Mouse (Mus musculus): Measurements from ENCODE around the gene Gm7075. TPM values are rescaled to one million over a fixed set of nuclear protein-coding genes. Genes with fewer than 3 reads are reported as not detected.
A peak's percentile ranks its signal among the peaks of the same experiment; 100 is the strongest.
"Not testable (repeated sequence)": the region's sequence is repeated elsewhere in the genome, so short reads cannot be mapped to it uniquely, and the experiment has no call there.

The Gm7075 gene
- total RNA-seq, 2 experiments from 2014 or later, result not detected

DNA sequence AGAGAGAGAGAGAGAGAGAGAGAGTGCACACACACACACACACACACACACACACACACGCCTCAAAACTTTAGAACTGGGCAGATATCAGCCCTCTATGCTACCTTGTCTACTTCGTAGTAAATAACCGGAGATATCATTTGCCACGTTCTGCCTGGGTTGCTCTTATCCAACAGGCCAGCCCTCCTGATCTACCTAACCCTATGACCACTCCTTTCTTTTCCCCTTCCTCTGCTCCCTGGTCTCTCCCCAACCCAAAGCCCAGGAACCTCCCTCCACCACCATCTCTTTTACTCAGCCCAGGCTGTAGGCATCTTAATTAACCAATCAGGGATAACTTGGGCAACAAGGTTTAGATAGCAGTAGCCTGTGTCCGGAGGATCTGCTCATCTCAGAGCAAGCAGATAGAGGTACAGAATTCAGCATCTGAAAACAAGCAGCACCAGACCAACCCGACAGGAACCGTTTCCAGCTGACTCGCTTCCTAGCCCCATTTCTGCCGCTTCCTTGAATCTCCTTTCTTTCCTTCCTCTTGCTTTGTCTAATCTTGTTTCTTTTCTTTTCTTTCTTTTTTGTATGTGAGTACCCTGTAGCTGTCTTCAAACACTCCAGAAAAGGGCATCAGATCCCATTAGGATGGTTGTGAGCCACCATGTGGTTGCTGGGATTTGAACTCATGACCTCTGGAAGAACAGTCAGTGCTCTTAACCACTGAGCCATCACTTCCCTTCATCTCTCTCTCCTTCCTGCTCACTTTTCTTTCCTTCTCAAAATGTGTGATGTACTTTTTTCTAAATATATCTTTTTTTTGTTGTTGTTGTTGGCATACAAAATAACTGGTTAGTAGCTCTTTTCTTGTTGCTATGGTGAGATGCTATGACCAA is 2.2 kb upstream of the Gm7075 start:
- no peak for DNase-seq (ENCODE audit: low spot score in 2 of 2)

DNA sequence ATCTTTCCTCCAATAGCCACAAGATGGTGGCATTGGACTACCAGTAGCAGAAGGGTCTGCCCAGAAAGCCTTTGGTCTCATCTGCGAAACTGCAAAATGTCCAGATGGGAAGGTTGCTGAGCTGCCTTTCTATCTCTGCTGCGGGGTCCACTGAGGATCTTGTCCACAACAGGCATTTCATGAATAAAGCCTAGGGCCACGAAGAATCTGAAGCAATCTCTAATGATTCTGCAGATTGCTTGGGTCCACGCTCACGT is 1.1 kb upstream of the Gm7075 start:
- no peak for DNase-seq (ENCODE audit: low spot score in 2 of 2)

DNA sequence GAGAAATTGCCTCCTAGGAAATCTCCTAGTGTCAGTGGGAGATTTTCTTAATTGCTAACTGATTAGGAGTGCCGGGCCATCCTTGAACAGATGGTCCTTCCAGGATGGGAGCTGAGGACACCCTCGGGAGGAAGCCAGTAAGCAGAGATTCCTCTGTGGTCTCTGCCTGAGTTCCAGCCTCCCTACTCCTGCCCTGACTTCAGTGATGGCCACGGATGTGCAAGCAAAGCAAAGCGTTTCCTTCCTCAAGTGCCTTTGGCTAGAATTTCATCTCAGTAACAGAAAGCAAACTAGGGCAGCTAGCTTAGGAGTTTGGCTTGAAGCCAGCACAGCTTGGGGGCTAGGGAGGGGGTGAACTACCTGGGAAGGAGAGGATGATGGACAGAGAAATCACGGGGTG is 4.5 kb downstream of the Gm7075 start:
- DNase-seq (ENCODE audit: low spot score in 2 of 2), result no peak

DNA sequence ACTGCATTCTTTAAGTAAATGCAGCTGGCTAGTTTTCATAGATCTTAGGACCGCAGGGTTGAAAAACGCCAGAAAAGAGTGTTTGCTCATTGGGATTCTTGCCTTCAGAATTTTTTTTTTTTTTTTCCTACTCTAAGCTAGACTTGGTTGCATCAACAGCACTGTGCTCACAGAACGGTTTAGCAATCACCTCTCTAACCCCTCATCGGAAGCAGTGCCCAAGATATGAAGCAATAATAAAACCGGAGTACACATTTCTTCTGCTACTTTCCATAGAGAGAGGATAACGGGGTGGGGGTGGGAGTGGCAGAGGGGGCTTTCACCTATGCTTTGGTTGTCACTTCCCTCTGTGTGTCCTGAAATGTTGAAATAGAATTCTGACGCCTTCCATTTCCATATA is 5.7 kb downstream of the Gm7075 start:
- no peak for DNase-seq (ENCODE audit: low spot score in 2 of 2)

DNA sequence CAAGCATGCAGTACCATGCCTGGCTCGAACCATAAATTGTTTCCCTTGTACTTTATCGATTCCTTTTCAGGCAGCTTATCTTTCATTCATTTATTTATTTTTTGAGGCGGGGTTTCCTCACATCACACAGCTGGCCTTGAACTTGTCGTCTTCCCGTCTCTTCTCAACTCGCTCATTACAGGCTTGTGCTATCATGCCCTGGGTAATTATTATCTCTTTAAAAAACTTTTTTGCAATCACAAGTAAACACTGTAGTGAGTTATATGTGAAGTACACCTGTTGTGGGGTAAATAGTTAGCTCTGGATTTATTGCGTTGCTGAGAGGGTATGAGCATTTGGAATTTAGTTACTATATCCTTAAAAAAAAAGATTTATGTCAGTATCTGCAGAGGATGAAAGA is 6.3 kb downstream of the Gm7075 start:
- DNase-seq (ENCODE audit: low spot score in 2 of 2), result no peak

DNA sequence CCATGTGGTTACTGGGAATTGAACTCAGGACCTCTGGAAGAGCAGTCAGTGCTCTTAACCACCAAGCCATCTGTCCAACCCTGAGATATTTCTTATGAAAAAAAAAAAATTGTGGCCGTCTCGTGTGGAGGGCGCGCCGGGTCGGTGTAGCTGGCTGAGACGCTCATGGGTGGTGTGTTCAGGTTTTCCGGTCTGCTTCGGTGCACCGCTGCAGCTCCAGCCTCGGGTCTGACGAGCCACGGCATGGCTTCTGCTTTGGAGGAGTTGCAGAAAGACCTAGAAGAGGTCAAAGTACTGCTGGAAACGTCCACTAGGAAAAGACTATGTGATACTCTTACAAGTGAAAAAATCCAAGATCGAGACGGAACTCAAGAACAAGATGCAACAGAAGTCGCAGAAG is 8.8 kb downstream of the Gm7075 start:
- DNase-seq (ENCODE audit: low spot score in 2 of 2), result no peak

DNA sequence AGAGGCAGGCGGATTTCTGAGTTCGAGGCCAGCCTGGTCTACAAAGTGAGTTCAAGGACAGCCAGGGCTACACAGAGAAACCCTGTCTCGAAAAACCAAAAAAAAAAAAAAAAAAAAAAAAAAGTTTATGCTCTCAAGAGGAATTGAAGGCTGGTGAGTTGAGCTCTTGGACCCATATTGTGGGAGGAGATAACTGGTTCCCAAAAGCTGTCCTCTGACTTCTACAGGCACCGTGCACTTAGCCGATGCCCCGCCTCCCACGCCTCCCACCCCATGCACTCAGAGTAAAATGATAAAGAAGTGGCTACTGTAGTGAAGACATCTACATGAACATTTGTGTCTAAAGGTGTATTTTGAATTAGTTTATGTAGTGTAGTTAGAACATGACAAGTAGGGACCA is 9.9 kb downstream of the Gm7075 start:
- DNase-seq (ENCODE audit: low spot score in 2 of 2), result not testable (repeated sequence)

DNA sequence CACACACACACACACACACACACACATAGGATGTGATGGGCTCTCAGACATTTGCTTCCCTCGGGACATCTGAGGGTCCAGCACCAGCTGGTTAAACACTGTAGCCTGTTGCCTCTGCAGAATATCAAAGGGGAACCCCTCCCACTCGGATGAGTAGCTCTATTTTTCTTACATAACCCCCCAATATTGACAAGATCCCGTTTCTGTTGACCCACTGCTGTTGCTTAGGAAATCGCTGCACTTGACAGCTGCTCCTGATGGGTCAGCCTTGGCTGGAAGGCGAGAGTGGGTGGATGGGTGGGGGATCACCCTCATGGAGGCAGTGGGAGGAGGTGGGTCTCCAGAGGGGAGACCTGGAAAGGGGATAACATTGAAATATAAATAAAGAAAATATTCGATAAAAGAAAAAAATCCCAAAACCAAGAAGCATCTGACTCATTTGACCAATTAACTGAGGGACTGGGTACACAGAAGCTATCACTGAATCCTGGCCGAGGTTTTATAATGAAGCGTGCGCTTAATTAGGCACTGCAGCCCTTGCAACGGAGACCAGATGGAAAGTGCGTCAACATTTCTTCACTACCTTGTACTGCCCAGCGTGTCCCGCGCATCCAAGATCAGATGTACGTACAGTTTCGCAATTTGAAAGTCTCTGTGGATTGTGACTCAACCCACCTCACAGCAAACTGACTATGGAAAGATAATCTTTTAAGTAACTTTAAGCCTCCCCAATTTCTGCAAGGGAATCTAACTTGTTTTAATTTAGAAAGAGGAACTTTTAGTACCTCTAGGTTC is 11.2 kb downstream of the Gm7075 start:
- DNase-seq (ENCODE audit: low spot score in 2 of 2), result no peak

DNA sequence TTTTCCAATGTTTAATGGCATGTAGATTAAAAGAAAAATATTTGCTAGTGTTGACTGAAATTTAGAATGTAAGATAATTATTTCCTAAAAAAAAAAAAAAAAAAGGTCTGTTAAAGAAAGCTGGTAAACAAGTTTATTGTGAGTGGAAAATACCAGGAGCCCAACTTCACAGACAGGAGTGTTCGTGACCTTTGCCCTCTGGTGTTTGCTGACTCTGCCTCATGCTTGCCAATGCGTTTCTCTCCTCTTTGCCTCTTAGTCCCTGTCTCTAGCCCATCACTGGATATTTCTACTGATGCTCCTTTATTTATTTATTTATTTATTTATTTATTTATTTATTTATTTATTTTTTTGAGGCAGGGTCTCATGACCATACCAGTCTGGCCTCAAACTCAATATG is 18.0 kb downstream of the Gm7075 start:
- no peak for DNase-seq (ENCODE audit: low spot score in 2 of 2)

DNA sequence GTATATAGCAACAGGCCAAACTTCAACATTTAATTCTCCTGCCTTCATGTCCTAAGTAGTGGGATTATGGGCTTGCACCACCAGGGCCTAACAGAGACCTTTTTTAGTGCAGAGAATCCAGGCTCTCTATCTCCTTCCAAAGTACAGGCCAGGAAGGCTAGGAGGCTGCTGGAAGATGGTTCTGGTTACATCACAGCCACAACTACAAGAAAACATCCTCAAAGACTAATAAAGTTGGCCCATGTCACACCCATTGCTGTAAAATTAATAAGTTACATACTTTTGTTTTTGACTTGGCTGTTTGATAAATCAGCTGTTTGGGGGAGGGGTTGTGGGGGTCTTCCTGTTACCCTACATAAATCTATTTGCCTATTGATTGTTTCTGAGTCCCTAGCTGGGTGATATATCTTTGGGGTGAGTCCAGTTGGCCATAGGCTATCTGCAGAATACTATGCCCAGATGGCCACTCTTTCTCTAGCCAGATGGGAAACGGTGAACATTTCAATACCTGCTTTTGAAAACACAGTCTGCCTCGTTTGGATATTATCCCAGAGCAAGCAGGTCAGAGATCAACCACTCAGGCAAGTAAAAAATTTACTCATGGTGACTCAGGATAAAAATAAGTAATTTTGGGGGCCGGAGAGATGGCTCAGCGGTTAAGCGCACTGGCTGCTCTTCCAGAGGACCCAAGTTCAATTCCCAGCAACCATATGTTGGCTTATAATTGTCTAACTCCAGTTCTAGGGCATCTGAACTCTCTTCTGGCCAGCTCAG is 18.7 kb downstream of the Gm7075 start:
- no peak for DNase-seq (ENCODE audit: low spot score in 2 of 2)

DNA sequence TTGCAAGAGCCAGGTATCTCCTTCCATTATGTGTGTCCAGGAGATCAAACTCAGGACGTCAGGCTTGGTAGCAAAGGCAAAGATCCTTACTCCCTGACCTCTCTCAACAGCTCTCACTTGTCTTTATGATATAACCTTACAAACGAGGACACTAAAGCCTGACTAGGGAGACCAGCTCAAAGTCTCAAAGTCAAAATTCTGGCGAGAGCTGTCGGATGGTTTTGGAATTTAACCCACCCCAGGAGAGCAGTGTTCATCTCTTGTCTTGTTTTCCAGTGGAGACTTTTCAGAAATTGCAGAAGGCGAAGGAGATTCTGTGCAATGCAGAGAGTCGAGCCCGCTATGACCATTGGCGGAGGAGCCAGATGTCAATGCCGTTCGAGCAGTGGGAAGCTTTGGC is 24.6 kb downstream of the Gm7075 start:
- no peak for DNase-seq (ENCODE audit: low spot score in 2 of 2)

DNA sequence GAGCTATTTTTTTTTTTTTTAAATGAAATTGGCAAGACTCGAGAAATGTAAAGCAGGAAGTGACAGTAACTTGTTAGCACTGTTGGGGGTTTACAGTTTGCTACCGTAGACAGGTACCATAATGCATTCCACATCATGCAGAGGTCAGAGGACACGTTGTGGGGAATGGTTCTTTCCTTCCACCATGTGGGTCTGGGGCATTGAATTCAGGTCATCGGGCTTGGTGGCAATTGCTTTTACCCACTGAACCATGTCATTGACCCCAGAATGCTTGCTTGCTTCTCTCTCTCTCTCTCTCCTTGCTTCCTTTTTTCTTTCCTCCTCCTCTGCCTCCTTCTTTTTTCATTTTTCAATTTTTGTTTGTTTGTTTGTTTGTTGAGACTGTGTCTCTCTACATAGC is 32.6 kb downstream of the Gm7075 start:
- no peak for DNase-seq (ENCODE audit: low spot score in 2 of 2)

DNA sequence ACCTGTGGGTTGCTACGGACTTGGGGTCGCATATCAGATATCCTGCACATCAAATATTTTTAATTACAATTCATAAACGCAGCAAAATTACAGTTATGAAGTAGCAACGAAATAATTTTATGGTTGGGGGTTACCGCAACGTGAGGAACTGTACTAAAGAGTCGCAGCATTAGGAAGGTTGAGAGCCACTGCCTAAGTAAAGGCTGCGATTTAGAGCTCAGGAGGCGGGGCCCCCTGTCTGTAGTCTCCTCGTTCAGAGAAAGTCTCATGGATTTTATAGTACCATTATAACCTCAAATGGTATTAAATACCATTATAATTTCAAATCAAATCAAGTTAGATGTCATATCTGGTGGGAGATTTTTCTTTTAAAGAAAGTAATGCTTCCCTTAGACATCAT is 34.6 kb downstream of the Gm7075 start:
- DNase-seq (ENCODE audit: low spot score in 2 of 2), result no peak

DNA sequence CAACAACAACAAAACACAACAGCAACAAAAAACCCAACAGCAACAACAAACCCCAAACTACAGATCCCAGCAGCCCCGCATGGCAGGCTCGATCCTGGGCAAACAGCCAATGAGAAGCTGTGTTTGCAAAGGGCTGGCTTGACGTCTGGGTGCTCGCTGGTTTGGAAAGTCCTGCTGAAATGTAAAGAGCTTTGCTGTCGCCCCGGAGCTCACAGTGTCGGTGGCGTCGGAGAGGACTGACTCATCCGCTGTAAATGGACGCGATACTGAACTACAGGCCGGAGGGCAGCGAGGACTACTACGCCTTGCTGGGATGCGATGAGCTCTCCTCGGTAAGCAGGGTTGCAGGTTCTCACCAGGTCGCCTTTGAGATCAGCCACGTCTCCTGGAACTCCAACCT is 35.1 kb downstream of the Gm7075 start:
- DNase-seq (ENCODE audit: low spot score in 2 of 2), result peak; percentile 33 to 69

DNA sequence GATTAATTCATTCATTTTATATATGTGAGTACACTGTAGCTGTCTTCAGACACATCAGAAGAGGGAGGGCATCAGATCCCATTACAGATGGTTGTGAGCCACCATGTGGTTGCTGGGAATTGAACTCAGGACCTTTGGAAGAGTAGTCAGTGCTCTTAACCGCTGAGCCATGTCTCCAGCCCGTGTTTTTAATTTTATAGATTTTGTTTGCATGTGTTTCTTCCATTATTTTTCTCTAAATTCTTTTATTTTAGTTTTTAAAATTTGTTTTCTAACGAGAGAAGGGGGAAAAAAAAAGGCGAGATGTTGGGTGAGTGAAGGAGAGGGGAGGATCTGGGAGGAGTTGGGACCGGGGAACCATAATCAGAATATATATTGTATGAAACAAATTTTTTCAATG is 35.7 kb downstream of the Gm7075 start:
- not testable (repeated sequence) for DNase-seq (ENCODE audit: low spot score in 2 of 2)

DNA sequence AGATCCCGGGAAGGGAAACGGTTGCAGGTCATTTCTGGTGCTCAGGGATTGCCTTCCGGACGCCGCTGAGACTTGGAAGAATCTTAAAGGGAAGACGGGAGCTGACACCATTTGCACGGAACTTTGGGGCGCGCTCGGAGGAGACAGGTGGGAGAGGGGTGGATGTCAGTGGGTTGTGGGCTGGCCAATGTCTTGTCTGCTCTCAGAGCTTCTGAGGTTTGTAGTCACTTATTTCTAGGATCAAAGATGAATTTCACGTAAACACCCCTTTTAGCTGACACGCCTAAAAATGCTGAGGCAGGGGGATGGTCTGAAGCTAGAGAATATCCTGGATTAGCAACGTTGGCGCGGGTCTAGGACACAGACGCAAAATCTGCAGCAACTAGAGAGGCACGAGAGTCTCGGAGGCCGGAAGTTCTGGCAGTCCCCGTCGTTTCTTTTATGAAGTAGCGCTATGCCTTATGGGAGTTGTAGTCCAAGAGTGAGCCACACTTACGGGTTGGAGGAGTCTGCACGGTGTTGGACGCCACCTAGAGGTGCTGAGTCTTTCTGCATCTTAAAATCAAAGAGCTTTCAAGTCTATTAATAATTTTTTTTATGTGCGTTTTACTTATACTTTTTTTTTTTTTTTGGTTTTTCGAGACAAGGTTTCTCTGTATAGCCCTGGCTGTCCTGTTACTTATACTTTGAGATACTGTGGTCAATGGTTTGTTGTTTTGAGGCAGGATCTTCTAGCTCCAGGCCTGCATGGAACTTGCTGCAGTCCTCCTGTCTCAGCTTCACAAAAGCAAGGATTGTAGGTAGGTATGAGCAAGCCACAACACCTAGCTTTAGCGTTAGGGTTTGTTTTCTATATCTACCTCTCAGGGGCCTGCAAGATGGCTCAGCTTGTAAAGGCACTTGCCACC is 39.0 kb downstream of the Gm7075 start, which contains the start of gene Dnajc12:
Gene Dnajc12, plus strand, starts transcription at position 72 of the 908 bp plus-strand sequence.
- DNase-seq (ENCODE audit: low spot score in 2 of 2), result peak in 1 of 2 experiments; percentile 63

DNA sequence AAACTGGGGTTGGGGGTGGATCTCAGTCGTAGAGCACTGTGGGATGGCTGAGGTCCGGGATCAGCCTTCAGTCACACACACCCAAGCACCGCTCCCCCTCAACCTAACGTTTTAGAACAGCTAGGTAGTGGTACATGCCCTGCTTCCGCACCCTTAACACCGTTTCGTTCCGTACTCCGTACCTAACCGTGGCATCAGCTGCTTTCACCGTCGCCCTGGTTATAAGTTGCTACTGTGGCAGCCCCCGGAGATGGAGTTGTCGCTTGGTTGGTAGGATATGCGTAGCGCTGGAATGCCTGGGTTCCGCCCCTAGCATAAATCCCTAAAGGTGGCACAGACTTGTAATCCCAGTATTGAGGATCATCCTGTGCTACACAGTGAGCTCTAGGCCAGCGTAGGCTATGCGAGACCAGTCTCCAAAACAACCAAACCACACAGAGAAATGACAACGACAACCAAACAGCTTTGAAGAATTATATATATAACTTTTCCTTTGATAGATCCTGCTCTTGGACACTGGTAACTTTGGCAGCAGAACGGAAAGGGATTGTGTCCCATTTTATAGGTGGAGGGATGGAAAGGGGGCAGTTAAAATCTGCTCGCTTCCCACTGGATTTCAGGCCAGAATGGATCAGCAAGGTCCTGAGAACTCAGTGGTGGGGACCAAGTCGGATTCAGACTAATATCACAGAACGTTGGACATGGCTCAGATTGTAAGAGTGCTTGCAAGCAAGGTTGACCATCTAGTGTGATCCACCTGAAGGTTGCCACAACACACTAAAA is 39.9 kb downstream of the Gm7075 start, which contains the start of gene Sirt1:
Gene Sirt1, minus strand, starts transcription at position 207 of the 783 bp plus-strand sequence.
- DNase-seq (ENCODE audit: low spot score in 2 of 2), result no peak

DNA sequence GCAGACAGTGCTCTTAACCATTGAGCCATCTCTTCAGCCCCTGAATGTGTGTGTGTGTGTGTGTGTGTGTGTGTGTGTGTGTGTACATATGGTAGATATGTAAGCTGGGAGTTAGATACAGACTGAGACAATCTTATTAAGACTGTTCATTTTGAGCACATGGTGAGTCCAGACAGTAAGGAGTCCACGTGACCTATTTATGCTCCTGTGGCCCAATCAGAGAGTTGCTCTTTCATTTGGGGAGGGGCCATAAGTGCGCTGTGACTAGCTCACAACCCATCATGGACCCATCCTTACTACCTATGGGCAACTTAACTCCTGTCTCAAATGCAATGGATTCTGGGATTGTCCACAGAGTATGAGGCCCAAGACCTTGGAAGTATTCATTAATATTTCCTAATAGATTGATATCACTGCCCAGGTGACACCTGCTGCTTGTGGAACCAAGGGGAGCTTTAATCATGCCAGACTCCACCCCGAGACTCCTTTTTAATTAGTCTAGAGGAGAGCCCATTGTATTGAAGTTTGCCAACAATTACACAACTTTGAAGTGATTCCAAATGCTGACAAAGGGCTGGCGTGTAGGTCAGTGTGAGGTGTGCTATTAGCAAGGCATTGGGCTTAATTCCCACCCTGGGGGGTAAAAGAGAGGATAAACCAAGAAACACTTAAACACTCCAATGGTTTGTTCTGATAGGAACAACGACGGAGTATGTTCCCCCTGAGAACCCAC is 42.5 kb downstream of the Gm7075 start:
- no peak for DNase-seq (ENCODE audit: low spot score in 2 of 2)

DNA sequence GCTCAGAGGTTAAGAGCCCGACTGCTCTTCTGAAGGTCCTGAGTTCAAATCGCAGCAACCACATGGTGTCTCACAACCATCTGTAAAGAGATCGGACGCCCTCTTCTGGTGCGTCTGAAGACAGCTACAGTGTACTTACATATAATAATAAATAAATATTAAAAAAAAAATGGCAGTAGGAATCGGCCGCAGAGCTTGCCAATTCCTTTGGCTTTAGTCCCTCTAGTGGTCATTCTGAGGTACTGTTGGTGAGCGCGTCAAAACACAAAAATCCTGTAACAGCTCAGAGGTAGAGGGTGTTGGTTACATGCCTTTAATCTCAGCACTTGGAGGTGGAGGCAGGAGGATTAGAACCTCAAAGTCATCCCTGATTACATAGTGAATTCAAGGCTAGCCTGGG is 44.1 kb downstream of the Gm7075 start:
- peak in 1 of 2 experiments; percentile 12 for DNase-seq (ENCODE audit: low spot score in 2 of 2)
